Mouse (Mus musculus): ENCODE measurements around the gene Eci1.

DNA sequence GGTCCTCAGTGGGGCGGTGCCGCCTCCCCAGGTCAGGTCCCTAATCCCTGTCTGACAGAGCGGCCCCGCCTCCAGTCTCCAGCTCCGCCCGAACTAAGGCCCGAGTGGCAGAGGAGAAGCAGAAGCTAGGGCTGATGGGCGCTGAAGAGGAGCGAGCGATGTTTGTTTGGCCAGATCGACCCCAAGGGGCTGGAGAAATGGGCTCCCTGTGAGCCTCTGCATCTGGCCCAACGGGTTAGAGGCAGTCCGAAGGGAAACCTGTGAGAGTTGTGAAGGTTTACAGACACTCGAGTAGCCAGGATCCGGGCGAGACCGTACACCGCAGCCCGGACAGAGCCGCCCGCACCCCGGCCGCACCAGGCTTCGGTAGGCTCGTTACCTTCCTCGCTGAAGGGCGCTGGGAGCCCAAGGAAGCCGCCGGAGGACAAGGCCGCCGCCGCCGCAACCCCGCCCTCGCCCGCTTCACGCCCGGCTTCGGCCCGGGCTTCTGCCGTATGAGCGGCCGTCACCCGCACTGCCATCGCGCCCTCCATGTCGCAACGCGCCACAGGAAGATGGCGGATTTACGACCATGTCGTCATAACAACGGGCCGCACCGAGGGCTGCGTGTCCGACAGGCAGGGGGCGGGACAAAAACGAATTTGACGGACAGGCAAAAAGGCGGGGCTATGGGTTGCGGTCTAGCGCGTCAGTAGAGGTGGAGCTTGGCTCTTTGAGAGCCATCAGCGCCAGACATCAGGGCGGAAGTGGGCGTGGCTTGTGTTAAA, 28.5 kb downstream of the Eci1 start:
- TF ChIP-seq POLR2A (IDR thresholded peaks at IDR 0.05; ENCODE audit: low read depth, low read length): peak; percentile 84
- TF ChIP-seq CTCF (IDR thresholded peaks at IDR 0.05; ENCODE audit: extremely low read depth, insufficient read depth, insufficient read length, insufficient replicate concordance): no peak

Data from spleen, adult 2 months (tissue).